ENCODE assay signal across 9 mouse cellular contexts in the genomic region with DNA sequence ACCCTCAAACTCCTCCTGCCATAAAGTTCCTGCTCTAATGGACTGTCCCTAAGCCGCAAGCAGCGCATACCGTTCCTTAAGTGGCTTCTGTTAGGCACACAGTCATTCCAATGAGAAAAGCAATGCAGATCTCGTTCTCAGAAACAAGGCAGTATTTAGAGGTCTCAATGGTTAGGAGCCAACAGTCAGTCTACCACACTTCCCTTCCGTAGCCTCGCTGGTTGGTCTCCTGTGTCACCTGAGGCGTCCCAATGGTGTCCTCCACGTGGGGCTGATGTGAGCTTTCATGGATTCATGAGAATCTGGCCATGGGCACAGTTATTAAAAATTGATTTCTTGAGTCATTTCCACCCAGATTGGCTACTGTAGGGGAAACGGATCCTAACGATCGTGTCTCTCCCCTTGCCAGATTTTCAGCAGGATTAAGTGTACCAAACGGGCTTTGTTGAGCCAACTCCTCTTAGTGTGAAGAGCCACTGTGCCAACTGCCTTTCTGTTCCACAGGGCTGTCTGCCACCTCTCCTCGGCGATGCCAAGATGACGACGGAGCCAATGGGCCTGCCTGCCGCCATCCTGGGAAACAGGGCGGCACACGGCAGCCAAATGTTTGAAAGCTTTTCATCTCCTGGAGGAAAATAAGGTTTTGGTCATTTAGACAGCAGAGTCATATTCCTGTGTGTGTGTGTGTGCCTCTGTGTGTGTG. TPM values are rescaled to one million over a fixed set of nuclear protein-coding genes. Genes with fewer than 3 reads are reported as not detected.
DNase-seq lines count a peak whose midpoint lies in the region.
"Had no signal": no experiment of that assay in that cellular context is flagged by ENCODE, and none has a peak within 500 bp of the region (broad histone marks: within the 10 kb centered on the region; RNA-seq: fewer than 3 reads in every experiment).

No protein-coding gene starts in this region.

- intact Hi-C loops in heart, postnatal 10 days (cut with DNase I) = no loop called here
- intact Hi-C loops in heart, postnatal 14 days (cut with DNase I) = no loop called here

- no peaks in the 10 kb centered on the region for H3K36me3 ChIP-seq in heart, embryonic 10.5 days
- H3K36me3 ChIP-seq: limb, embryonic 12.5 days had no signal

- DNase-seq in heart, postnatal 10 days = peak; percentile 63 to 69
- DNase-seq in heart, embryonic 10.5 days (ENCODE audit: low spot score) = no peak
- DNase-seq in cerebellum, adult 9-10 months = peak; percentile 96
- peak; percentile 49 to 64 for DNase-seq in heart, postnatal 14 days
- peak; percentile 75 for DNase-seq in right cerebral cortex, adult 18-20 months
- DNase-seq in yolk sac, embryonic 10.5 days (ENCODE audit: low spot score) = no peak
- DNase-seq in spleen, postnatal 36 days (ENCODE audit: low spot score in 2 of 2) = no peak
- DNase-seq in urinary bladder, postnatal 14 days (ENCODE audit: low spot score) = no peak

- no peaks in the 10 kb centered on the region for H3K9me3 ChIP-seq in heart, embryonic 10.5 days
- H3K9me3 ChIP-seq: limb, embryonic 12.5 days had no signal

- H3K4me3 ChIP-seq in heart, embryonic 10.5 days = no peak overlapping the region
- H3K4me3 ChIP-seq: limb, embryonic 12.5 days had no signal

- H3K27ac ChIP-seq in heart, embryonic 10.5 days = no peak overlapping the region
- H3K27ac ChIP-seq: limb, embryonic 12.5 days had no signal

- H3K4me1 ChIP-seq in heart, embryonic 10.5 days = 0 out of 2 replicates have a peak, but pooled peaks cover 6% of the 10 kb centered on the region
- H3K4me1 ChIP-seq: limb, embryonic 12.5 days had no signal

- WGBS in heart, embryonic 10.5 days = 88% methylated on average over 19 of the region's 19 CpGs

- peaks cover 8% of the 10 kb centered on the region; the same call in 1 of the 2 replicates for H3K27me3 ChIP-seq in heart, embryonic 10.5 days (ENCODE audit: insufficient read depth, poor library complexity, severe bottlenecking)
- H3K27me3 ChIP-seq: limb, embryonic 12.5 days had no signal

RNA-seq across cellular contexts. Expression of a gene that starts 7.4 kb away (rescaled TPM):
- 10 to 100 TPM; 20.6 to 21.5 TPM for total RNA-seq in heart, postnatal 10 days (2021)
- polyA plus RNA-seq in heart, embryonic 10.5 days (2016; fragmentation: Nextera tagmentation; extraction: Ambion mirVana) = 65.8 and 71.8 TPM in 2 replicates
- 10 to 100 TPM; 17.1 to 18.8 TPM for total RNA-seq in heart, postnatal 14 days (2021)

RNA-seq across cellular contexts. Expression of a gene that starts 9.4 kb away (rescaled TPM):
- total RNA-seq in heart, postnatal 10 days (2021) = 1 to 10 TPM; 5.1 to 5.7 TPM
- 8.8 and 11.4 TPM in 2 replicates for polyA plus RNA-seq in heart, embryonic 10.5 days (2016; fragmentation: Nextera tagmentation; extraction: Ambion mirVana)
- 1 to 10 TPM; 4.7 to 5.3 TPM for total RNA-seq in heart, postnatal 14 days (2021)

RNA-seq across cellular contexts. Expression of a gene that starts 40.0 kb away (rescaled TPM):
- total RNA-seq in heart, postnatal 10 days (2021) = 1 to 10 TPM; 2.9 to 6.0 TPM
- polyA plus RNA-seq in heart, embryonic 10.5 days (2016; fragmentation: Nextera tagmentation; extraction: Ambion mirVana) = 1.1 TPM in 2 replicates
- total RNA-seq in heart, postnatal 14 days (2021) = 1 to 10 TPM; 5.8 to 5.9 TPM

Comparison
In these comparisons a context has a peak if more than half of its experiments do, and no peak if none do; other contexts are left out.
1. DNase-seq: peak in heart, postnatal 10 days (2 of 2), cerebellum, adult 9-10 months (single experiment), heart, postnatal 14 days (2 of 2) and right cerebral cortex, adult 18-20 months (single experiment); none in heart, embryonic 10.5 days (single experiment), yolk sac, embryonic 10.5 days (single experiment), spleen, postnatal 36 days (0 of 2) and urinary bladder, postnatal 14 days (single experiment).